Mouse (Mus musculus) brain, embryonic 14.5 days (tissue): ENCODE data around the gene March9. TPM values are rescaled to one million over a fixed set of nuclear protein-coding genes. Genes with fewer than 3 reads are reported as not detected.

Experiments
- DNase-seq: peaks from one replicate; pipeline ENCODE4 v3.0.0-alpha.2; 2011; ENCODE audit warnings: low read depth
- CTCF ChIP-seq: fragments of 200-500 bp; IDR thresholded peaks from 2 replicates; pipeline ENCODE4 v1.5.1; 2012; ENCODE audit warnings: inconsistent platforms, mild to moderate bottlenecking, moderate library complexity, borderline replicate concordance; ENCODE audit not compliant: insufficient read depth, insufficient read length; ENCODE audit errors: extremely low read depth
- POLR2A ChIP-seq: fragments of 200-500 bp; IDR thresholded peaks from 2 replicates; pipeline ENCODE4 v1.6.1; 2012; ENCODE audit warnings: mild to moderate bottlenecking, inconsistent platforms, borderline replicate concordance; ENCODE audit not compliant: poor library complexity, insufficient read depth, insufficient read length, severe bottlenecking; ENCODE audit errors: extremely low read depth
- polyA plus RNA-seq: library from polyadenylated mRNA; depleted of rRNA; stranded (reverse); fragments of >200 nt; gene quantifications from 2 replicates; pipeline ENCODE4 v1.2.3, GENCODE M21; 2012; rRNA removed

The March9 gene
- polyA plus RNA-seq: 35.9 and 51.7 TPM in 2 replicates

DNA sequence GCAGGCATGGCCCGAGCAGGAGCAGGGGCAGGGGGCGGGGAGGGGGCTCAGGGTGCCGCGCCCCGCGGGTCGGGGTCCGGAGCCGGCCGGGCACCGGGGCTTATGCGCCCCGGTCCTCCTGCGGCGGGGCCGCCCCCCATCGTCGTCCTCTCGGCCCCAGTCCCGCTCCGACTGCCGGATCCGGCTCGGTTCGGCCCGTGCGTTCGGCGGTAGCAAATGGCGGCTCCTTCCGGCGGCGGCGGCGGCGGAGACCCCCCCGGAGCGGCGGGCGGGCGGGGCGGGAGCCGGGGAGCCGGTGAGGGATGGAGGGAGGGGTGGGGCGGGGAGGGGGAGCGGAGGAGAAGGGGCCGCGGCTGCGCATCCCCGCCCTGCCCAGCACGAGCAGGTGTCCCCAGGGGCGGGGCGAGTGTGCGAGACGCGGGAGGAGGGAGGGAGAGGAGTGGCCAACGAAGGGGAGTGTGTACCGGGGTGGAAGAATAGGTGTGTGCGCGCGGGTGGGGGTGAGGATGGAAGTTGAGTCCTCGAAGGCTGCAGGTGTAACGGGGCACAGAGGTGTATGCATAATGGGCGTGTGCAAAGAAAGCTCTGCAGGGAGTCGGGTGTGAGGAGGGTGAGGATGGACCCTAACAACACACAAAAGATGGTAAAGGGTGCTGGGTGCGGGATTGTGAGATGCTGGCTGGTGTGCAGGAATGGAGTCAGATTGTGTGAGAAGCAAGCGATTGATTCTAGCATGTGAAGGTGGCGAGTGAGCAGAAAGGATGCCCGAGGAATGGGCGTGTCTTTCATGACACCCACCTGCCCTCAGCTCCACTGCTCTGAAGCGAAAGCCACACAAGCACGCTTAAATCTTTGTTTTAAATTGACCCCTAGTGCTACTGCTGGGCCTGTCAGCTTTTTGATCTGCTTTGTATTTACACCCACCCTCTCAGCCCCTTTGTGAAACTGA lies at the start of gene March9:
March9 (minus strand) TSS at position 217 of the 949 bp plus-strand sequence.
- TF ChIP-seq CTCF: no peak
- peak; percentile 4; the same call in 1 of the 2 replicates for TF ChIP-seq POLR2A
- peak; percentile 96 for DNase-seq

DNA sequence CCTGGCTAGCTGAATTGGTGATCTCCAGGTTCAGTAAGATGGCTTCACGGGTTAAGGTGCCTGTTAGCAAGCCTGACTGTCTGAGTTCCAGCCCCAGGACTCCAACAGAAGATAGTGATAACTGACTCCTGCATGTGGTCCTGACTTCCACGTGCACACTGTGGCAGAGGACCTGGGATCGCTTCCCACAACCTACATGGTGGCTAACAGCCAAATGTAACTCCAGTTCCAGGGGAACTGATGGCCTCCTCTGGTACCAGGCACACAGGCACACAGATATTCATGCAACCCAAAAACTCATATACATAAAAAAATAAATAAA lies 48.2 kb upstream of the March9 start:
- TF ChIP-seq POLR2A (no peak), CTCF (no peak)
- DNase-seq: no peak

DNA sequence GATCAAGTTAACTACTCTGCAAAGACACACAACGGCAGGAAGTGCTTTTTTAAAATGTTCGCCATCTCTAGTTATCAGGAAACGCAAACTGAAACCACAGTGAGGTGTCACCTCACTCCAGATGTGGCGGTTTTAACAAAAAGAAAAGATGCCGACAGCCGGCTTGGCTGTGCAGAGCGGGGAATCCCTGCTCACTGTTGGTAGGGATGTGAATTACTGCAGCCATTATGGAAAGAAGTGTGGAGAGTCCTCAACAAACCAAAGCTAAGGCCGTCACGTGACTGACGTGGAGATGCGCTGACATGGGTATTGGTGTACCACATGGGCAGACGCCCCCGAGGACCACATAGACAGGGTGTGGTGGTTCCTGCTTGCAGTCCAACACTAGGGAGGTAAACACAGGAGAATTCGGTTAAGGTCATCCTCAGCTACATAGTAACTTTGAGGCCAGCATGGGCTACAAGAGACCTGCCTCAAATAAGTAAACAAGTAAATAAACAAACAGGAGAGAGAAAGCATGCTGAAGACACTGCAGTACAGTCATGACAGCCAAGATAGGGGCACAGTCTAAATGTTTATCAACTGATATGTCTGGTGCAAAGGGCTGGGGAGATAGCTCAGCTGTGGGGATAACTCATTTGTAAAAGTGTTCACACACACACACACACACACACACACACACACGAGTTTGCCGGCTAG lies 47.7 kb upstream of the March9 start:
- DNase-seq: no peak
- no peak for TF ChIP-seq CTCF
- TF ChIP-seq POLR2A: no peak

DNA sequence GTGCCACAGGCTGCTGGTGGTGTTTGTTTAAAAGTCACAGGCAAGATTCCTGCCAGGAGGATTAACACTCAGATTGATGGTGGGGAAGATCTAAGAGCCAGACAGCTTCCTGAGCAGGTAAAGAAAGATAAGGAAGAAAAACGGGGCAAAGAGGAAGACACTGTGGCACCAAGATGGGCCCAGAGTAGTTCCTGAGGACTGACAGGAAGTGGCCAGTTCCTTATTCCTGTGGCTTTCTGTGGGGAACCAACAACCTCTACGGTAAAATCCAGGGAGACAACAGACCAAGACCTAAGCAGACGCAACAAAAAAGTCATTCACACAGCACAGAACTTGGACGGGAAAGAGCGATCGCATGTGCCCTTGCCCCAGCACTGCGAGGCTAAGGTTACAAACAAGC lies 43.6 kb upstream of the March9 start:
- DNase-seq: no peak
- TF ChIP-seq POLR2A: no peak
- TF ChIP-seq CTCF: no peak

DNA sequence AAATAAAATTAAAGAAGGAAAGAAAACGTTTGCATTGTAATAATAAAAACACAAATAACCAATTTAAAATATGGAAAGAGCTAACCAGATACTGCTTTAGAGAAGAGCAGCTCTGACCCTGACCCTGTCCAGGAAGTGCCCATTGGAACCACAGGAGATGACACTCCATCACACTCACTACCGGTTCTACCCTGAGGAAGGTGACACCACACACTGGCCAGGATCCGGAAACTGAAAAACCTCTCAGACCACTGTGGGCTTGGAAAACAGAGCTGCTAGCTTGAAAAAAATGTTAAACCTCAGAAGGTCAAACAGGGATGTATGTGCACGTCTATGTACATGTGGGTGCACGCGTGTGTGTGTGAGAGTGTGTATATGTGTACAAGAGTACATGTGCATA lies 41.2 kb upstream of the March9 start:
- TF ChIP-seq POLR2A (no peak), CTCF (no peak)
- no peak for DNase-seq

DNA sequence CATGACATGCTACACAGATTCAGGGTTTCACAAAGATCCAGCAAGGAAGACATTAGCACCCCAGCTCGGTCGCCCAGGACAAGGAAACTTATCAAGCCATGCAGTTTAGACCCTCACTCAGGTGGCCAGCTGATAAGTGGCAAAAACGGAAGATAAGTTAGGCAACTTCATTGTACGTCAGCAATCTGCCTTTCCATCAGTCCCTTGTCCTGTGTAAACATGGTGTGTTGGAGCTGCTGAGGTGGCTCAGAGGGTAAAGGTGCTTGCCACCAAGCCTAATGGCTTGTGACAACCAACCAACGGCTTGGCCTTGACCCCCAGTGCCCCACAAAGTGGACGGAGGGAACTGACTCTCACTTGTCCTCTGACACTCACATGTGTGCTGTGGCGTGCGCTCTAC lies 40.4 kb upstream of the March9 start:
- DNase-seq: no peak
- TF ChIP-seq POLR2A: no peak
- no peak for TF ChIP-seq CTCF

DNA sequence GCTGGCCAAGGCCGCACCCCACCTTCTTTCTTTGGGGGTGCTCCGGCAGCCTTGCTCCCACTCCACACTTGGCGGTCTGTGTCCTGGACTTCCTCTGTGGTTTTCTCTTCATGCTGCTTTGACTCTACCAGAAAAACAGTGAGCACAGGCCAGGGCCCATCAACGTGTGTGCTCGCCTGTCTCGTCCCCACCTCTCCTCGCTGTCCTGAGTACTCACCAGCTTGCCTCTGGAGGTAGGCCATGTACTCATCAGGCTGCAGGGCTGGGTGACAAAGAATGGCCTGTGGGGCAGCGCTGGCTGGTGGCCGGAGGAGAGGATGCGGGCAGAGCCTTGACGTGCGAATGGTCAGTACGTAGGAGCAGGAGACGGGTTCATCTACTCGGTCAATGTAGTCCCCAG lies 39.9 kb upstream of the March9 start:
- DNase-seq: no peak
- TF ChIP-seq CTCF: no peak
- no peak for TF ChIP-seq POLR2A

DNA sequence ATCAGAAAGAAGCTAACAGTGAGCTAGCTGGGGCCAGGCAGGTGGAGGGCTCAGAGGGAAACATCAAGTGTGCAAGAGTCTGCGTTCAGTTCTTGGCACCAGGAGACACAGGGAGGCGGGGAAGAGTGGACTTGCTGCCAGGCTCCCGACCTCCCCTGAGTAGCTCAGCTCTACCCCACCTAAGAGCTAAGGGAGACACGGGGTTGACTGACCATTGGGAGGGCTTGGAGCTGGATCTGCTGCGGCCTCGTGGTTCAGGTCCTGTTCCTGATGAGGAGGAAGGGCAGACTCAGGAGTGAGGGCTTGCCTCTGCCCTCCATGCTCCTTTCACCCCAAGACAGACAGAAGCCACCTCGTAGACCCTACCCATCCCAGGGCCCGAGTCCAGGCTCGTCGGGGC lies 39.2 kb upstream of the March9 start:
- no peak for DNase-seq
- TF ChIP-seq POLR2A (no peak), CTCF (no peak)

DNA sequence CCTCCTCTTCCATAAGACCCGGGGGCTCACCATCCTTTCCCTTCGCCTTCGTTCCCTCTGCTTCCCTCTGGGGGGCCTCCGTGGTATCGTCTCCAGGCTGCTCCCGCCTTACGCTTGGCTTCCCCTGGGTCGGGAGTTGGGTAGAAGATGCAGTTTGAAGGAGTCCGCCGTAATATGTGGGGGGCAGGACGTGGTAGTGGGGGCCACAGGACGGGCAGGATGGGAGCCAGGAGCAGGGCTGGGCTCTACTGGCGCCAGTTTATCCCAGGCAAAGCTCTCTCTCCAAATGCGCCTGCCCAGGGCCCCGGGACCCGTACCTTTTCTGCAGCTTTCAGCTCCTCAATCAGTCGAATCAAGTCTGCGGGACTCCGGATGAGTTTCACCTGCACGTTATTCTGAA lies 38.5 kb upstream of the March9 start:
- TF ChIP-seq POLR2A (no peak), CTCF (no peak)
- no peak for DNase-seq

DNA sequence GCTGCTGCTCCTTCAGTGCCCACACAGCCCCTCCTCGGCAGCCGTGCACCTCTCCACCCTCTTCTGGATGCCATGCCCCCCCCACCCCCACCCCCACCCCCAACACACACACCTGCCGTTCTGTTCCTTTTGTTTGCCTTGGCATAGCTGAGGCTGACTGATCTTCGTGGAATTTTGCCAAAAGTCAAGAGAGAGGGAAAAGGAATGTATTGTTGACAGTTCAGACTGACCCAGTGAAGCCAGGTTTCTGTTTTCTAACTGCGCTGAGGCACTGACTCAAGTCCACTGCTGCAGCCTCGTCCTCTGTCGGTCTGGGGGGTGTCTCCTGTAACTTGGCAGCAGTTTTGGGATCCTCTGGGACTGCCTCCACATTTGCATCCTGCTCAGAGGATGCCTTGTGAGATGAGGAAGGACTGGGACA lies 34.4 kb upstream of the March9 start:
- DNase-seq: peak; percentile 48
- TF ChIP-seq CTCF: no peak
- TF ChIP-seq POLR2A: no peak

DNA sequence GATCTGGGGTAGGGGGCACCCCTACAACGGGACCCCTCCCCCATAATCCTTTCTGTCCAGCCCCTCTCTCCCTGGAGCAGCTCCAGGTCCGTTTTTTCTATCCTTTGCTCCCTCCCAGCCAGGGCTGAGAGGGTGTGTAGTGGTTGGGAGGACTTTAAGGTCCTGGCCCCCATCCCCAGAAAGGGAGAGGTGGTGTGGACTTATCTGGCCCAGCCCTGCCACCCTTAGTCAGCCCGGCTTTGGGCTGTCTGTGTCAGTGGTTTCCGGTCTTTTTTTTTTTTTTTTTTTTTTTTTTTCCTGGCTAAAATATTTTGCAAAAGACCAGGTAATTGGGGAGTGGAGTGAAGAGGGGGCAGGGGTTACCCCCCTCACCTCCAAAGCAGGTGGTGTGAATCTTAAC lies 32.8 kb upstream of the March9 start:
- no peak for TF ChIP-seq CTCF
- no peak for TF ChIP-seq POLR2A
- DNase-seq: no peak
